Mouse (Mus musculus) brain, embryonic 14.5 days (tissue): ENCODE data around the gene Gadd45b.

Experiments used
- CTCF ChIP-seq: fragments of 200-500 bp; IDR thresholded peaks from 2 replicates; pipeline ENCODE4 v1.5.1; 2012; ENCODE audit warnings: inconsistent platforms, mild to moderate bottlenecking, moderate library complexity, borderline replicate concordance; ENCODE audit not compliant: insufficient read depth, insufficient read length; ENCODE audit errors: extremely low read depth
- POLR2A ChIP-seq: fragments of 200-500 bp; IDR thresholded peaks from 2 replicates; pipeline ENCODE4 v1.6.1; 2012; ENCODE audit warnings: mild to moderate bottlenecking, inconsistent platforms, borderline replicate concordance; ENCODE audit not compliant: poor library complexity, insufficient read depth, insufficient read length, severe bottlenecking; ENCODE audit errors: extremely low read depth

DNA sequence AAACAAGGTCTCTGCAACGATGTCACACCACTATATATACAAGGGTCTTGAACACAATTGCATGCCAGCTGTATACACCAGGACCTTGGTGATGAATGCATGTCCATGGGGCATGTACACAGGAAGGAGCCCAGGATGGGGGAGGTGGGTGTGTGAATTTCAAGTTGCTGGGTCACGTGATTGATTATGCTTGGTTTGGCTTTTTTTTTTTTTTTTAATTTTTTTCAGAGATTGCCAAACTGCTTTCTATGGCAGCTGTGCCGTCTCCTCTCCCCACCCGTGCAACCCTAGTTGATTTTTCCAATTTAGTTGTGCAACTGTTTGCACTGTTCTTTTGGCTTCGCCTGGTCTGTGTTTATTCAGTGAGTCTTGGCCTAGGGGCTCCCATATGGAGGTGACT lies 32.7 kb downstream of the Gadd45b start:
- TF ChIP-seq CTCF (no peak), POLR2A (no peak)
